Mouse (Mus musculus): ENCODE measurements around the gene Btbd2. TPM values are rescaled to one million over a fixed set of nuclear protein-coding genes. Genes with fewer than 3 reads are reported as not detected.

Gene Btbd2
- polyA plus RNA-seq, 1 experiment from 2014 or later, result 78.8 TPM

- Histone ChIP-seq H3K27ac (ENCODE audit: low read depth, low read length) (peak overlapping the region; percentile 17; the same call in 1 of the 2 replicates), H3K9ac (ENCODE audit: low read length) (peak overlapping the region; percentile 95), H3K27me3 (ENCODE audit: control insufficient read depth, insufficient read depth, low read length) (no peaks in the 10 kb centered on the region), H3K9me3 (ENCODE audit: control insufficient read depth, low read length) (no peaks in the 10 kb centered on the region), H3K4me2 (ENCODE audit: low read depth) (peak overlapping the region; percentile 86), H3K4me1 (ENCODE audit: control insufficient read depth, insufficient read depth, low read length) (peaks cover 29% of the 10 kb centered on the region), H3K36me3 (ENCODE audit: control insufficient read depth, insufficient read depth, low read length) (peaks cover 6% of the 10 kb centered on the region), H3K4me3 (ENCODE audit: low read depth, low read length) (peak overlapping the region; percentile 81)
- no peak for DNase-seq (ENCODE audit: low spot score)
- 30% methylated on average over 6 of the region's 6 CpGs for WGBS
- ATAC-seq (ENCODE audit: insufficient read depth, low FRiP score, low TSS enrichment), result no peak
Observed at GRCm38 (mm10) chr10:80674851-80675404, 18.1 kb upstream of the Btbd2 start.

DNA sequence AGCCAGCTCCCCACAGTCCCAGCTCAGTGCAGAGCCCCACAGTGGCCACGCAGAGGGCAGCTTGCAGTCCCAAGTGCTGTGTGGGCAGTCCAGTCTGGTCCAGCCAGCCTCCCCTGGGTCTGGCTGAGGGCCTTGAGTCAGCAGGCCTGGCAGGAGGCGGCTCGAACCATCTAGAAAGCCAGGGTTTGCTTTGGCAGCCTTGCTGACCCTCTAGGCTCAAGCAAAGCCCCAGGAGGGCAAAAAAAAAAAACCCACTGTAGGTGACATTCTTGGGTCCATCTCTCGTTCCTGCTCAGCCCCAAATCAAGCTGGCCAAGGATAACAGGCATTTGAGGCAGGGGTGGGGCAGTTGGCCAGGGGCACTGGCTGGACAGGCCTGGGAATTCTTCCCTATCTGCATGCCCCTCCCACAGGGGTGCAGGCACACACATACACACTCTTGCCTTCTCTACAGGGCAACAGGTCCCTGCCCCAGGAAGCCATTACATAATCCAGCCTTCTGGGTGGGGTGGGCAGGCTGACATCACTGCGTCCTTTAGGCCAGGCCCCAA is 17.4 kb upstream of the Btbd2 start:
- peak overlapping the region; percentile 81 for H3K4me3 ChIP-seq (ENCODE audit: low read depth, low read length)
- peak overlapping the region; percentile 86 for H3K4me2 ChIP-seq (ENCODE audit: low read depth)
- H3K9ac ChIP-seq (ENCODE audit: low read length), result peak overlapping the region; percentile 95; the same call in 1 of the 2 replicates
- ATAC-seq (ENCODE audit: insufficient read depth, low FRiP score, low TSS enrichment), result no peak
- H3K9me3 ChIP-seq (ENCODE audit: control insufficient read depth, low read length), result no peaks in the 10 kb centered on the region
- 68% methylated on average over 5 of the region's 5 CpGs for WGBS
- no peak for DNase-seq (ENCODE audit: low spot score)
- peaks cover 10% of the 10 kb centered on the region for H3K36me3 ChIP-seq (ENCODE audit: control insufficient read depth, insufficient read depth, low read length)
- no peaks in the 10 kb centered on the region for H3K27me3 ChIP-seq (ENCODE audit: control insufficient read depth, insufficient read depth, low read length)
- H3K27ac ChIP-seq (ENCODE audit: low read depth, low read length), result no peak overlapping the region
- peaks cover 29% of the 10 kb centered on the region for H3K4me1 ChIP-seq (ENCODE audit: control insufficient read depth, insufficient read depth, low read length)

DNA sequence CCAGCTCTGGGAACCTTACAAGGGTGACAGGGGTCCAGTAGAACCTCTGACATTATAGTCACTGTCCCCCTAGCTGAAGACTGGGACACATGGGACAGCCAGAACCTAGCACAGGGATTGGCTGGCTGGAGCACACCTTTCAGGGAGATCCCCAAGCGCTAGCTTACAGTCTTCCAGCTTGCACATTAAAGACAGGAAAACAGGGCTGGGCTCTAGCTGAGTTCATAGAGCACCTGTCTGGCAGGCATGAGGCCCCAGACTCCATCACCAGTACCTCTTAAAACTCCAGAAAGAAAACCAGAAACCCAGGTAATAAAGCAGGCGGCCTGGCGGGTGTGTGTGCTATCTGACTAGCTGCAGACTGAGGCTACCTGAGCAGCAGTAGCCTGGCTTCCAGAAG is 16.8 kb upstream of the Btbd2 start:
- WGBS, result 92% methylated on average over 3 of the region's 3 CpGs
- ATAC-seq (ENCODE audit: insufficient read depth, low FRiP score, low TSS enrichment) (no peak), DNase-seq (ENCODE audit: low spot score) (no peak)
- Histone ChIP-seq H3K4me3 (ENCODE audit: low read depth, low read length) (peak overlapping the region; percentile 81), H3K4me2 (ENCODE audit: low read depth) (peak overlapping the region; percentile 20; the same call in 1 of the 2 replicates), H3K36me3 (ENCODE audit: control insufficient read depth, insufficient read depth, low read length) (peaks cover 16% of the 10 kb centered on the region), H3K9me3 (ENCODE audit: control insufficient read depth, low read length) (no peaks in the 10 kb centered on the region), H3K27ac (ENCODE audit: low read depth, low read length) (no peak overlapping the region), H3K9ac (ENCODE audit: low read length) (peak overlapping the region; percentile 32; the same call in 1 of the 2 replicates), H3K27me3 (ENCODE audit: control insufficient read depth, insufficient read depth, low read length) (no peaks in the 10 kb centered on the region), H3K4me1 (ENCODE audit: control insufficient read depth, insufficient read depth, low read length) (peaks cover 29% of the 10 kb centered on the region)

DNA sequence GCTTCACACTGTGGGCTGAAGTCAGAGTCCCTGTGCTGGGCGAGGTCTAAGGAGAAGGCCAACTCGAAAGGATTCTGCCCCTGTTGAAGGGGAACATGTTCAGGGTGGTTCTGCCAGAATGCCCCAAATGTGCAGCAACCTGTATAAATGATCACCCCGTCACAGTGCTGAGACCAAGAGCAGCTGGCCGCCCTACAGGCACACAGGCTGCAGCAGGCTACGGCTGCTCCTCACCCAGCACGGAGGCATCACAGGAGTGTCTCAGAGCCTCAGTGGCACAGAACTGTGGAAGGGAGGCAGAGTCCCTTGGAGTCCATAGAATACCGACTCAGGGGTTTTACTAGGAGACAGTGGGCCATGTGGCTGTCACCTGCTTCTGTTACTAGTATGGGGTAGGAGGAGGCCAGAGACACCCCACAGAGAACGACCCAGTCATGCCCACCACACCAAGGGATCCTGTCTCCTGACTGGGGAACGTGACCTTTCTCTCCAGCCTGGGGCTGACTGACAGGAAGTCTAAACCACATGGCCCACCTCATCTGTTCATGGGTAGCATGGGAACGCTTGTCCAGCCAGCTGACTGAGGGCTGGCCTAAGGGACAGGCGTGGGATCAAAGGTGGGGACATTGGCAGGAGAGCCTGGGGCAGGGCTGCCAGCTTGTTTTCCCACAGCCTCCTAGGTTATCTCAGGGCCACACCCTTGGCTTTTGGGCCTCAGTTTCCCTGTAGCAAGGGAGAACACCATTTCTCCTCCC is 15.2 kb upstream of the Btbd2 start:
- peaks cover 28% of the 10 kb centered on the region for H3K36me3 ChIP-seq (ENCODE audit: control insufficient read depth, insufficient read depth, low read length)
- H3K27ac ChIP-seq (ENCODE audit: low read depth, low read length), result no peak overlapping the region
- no peak overlapping the region; the same call in 1 of the 2 replicates for H3K9ac ChIP-seq (ENCODE audit: low read length)
- no peak overlapping the region for H3K4me3 ChIP-seq (ENCODE audit: low read depth, low read length)
- H3K4me2 ChIP-seq (ENCODE audit: low read depth), result no peak overlapping the region
- no peaks in the 10 kb centered on the region for H3K27me3 ChIP-seq (ENCODE audit: control insufficient read depth, insufficient read depth, low read length)
- DNase-seq (ENCODE audit: low spot score) (no peak), ATAC-seq (ENCODE audit: insufficient read depth, low FRiP score, low TSS enrichment) (no peak)
- H3K4me1 ChIP-seq (ENCODE audit: control insufficient read depth, insufficient read depth, low read length), result peaks cover 19% of the 10 kb centered on the region
- H3K9me3 ChIP-seq (ENCODE audit: control insufficient read depth, low read length), result no peaks in the 10 kb centered on the region
- 84% methylated on average over 11 of the region's 11 CpGs for WGBS

DNA sequence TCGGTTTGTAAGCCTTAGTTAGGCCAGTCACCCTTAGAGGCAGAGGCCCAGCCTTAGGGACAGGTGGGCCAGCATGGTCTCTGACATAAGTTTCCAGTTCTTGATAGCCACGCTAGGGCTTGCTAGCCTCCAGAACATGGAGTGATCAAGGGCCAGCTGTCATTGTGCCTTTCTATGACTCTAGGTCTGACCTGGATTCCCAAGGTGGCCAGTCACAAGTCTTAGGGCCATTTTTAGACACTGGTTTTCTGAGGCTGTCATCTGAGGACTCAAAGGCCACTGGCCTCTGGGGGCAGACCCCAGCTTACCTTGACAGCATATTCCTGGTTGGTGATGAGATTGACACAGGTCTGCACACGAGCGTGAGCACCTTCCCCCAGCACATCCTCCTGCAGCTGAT is 14.4 kb upstream of the Btbd2 start:
- Histone ChIP-seq H3K36me3 (ENCODE audit: control insufficient read depth, insufficient read depth, low read length) (peaks cover 35% of the 10 kb centered on the region), H3K27me3 (ENCODE audit: control insufficient read depth, insufficient read depth, low read length) (no peaks in the 10 kb centered on the region), H3K9me3 (ENCODE audit: control insufficient read depth, low read length) (no peaks in the 10 kb centered on the region), H3K4me2 (ENCODE audit: low read depth) (no peak overlapping the region), H3K4me3 (ENCODE audit: low read depth, low read length) (no peak overlapping the region), H3K27ac (ENCODE audit: low read depth, low read length) (no peak overlapping the region), H3K9ac (ENCODE audit: low read length) (no peak overlapping the region), H3K4me1 (ENCODE audit: control insufficient read depth, insufficient read depth, low read length) (peaks cover 17% of the 10 kb centered on the region)
- 95% methylated on average over 4 of the region's 4 CpGs for WGBS
- ATAC-seq (ENCODE audit: insufficient read depth, low FRiP score, low TSS enrichment) (no peak), DNase-seq (ENCODE audit: low spot score) (no peak)

DNA sequence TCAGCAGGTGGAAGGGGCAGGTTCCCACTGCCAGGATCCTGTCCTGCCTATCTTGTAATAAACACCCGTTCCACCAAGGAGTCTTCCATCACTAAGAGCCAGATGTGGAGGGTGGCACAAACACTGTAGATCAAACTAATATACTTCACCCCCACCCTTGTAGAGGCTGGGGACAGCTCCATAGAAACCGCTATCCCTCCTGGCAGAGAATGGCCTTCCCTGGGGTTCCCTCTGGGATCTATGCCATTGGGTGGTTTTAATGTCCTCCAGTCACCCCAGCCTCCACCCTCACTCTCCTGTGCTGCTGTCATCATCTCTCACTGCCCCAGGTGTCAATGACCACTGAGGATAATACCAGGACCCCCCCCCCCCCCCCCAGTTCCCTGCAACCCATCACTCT is 13.7 kb upstream of the Btbd2 start:
- H3K4me3 ChIP-seq (ENCODE audit: low read depth, low read length), result no peak overlapping the region
- 94% methylated on average over 2 of the region's 2 CpGs for WGBS
- H3K4me2 ChIP-seq (ENCODE audit: low read depth), result no peak overlapping the region
- H3K27ac ChIP-seq (ENCODE audit: low read depth, low read length), result no peak overlapping the region
- ATAC-seq (ENCODE audit: insufficient read depth, low FRiP score, low TSS enrichment) (no peak), DNase-seq (ENCODE audit: low spot score) (no peak)
- no peaks in the 10 kb centered on the region for H3K9me3 ChIP-seq (ENCODE audit: control insufficient read depth, low read length)
- H3K4me1 ChIP-seq (ENCODE audit: control insufficient read depth, insufficient read depth, low read length), result peaks cover 17% of the 10 kb centered on the region
- no peaks in the 10 kb centered on the region for H3K27me3 ChIP-seq (ENCODE audit: control insufficient read depth, insufficient read depth, low read length)
- peaks cover 35% of the 10 kb centered on the region for H3K36me3 ChIP-seq (ENCODE audit: control insufficient read depth, insufficient read depth, low read length)
- H3K9ac ChIP-seq (ENCODE audit: low read length), result no peak overlapping the region

- no peak for ATAC-seq (ENCODE audit: insufficient read depth, low FRiP score, low TSS enrichment)
- Histone ChIP-seq H3K4me2 (ENCODE audit: low read depth) (no peak overlapping the region), H3K9ac (ENCODE audit: low read length) (no peak overlapping the region), H3K27me3 (ENCODE audit: control insufficient read depth, insufficient read depth, low read length) (no peaks in the 10 kb centered on the region), H3K4me3 (ENCODE audit: low read depth, low read length) (no peak overlapping the region), H3K27ac (ENCODE audit: low read depth, low read length) (no peak overlapping the region), H3K36me3 (ENCODE audit: control insufficient read depth, insufficient read depth, low read length) (peaks cover 35% of the 10 kb centered on the region), H3K4me1 (ENCODE audit: control insufficient read depth, insufficient read depth, low read length) (peaks cover 13% of the 10 kb centered on the region), H3K9me3 (ENCODE audit: control insufficient read depth, low read length) (no peaks in the 10 kb centered on the region)
- no peak for DNase-seq (ENCODE audit: low spot score)
- WGBS, result 93% methylated on average over 7 of the region's 7 CpGs
Observed at GRCm38 (mm10) chr10:80669737-80670485, 13.0 kb upstream of the Btbd2 start.

DNA sequence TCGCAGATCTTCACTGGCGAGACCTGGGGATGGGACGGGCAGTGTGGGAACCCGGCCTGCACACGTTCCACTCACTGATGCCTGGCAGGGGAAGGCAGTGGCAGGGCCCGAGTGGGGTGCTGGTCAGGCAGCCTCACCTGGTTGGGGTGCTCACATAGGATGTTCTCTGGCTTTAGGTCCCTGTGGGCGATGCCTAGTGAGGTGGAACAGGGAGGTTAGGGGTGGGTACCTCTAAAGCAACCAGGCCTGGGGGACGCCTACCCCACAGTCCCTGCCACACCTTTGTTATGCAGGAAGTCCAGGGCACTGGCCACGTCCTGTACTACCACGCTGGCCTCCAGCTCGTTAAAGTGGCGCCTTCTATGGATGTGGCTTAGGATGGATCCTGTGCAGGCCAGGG is 12.1 kb upstream of the Btbd2 start:
- DNase-seq (ENCODE audit: low spot score) (no peak), ATAC-seq (ENCODE audit: insufficient read depth, low FRiP score, low TSS enrichment) (no peak)
- Histone ChIP-seq H3K9me3 (ENCODE audit: control insufficient read depth, low read length) (no peaks in the 10 kb centered on the region), H3K27ac (ENCODE audit: low read depth, low read length) (no peak overlapping the region), H3K9ac (ENCODE audit: low read length) (no peak overlapping the region), H3K4me3 (ENCODE audit: low read depth, low read length) (no peak overlapping the region), H3K4me1 (ENCODE audit: control insufficient read depth, insufficient read depth, low read length) (peaks cover 9% of the 10 kb centered on the region; the same call in 1 of the 2 replicates), H3K4me2 (ENCODE audit: low read depth) (no peak overlapping the region), H3K36me3 (ENCODE audit: control insufficient read depth, insufficient read depth, low read length) (peaks cover 35% of the 10 kb centered on the region), H3K27me3 (ENCODE audit: control insufficient read depth, insufficient read depth, low read length) (no peaks in the 10 kb centered on the region)
- 89% methylated on average over 12 of the region's 12 CpGs for WGBS

Measured in neural tube, embryonic 11.5 days (tissue).